Mouse (Mus musculus): ENCODE data around the gene Tnfaip1. TPM values are rescaled to one million over a fixed set of nuclear protein-coding genes. Genes with fewer than 3 reads are reported as not detected.

Gene Tnfaip1
- polyA plus RNA-seq, 1 experiment, result 38.2 TPM

- Histone ChIP-seq H3K9me3 (replicated peaks; ENCODE audit: control insufficient read depth, insufficient read depth, low read length, poor library complexity, severe bottlenecking) (no peaks in the 10 kb centered on the region), H3K4me1 (ENCODE audit: control insufficient read depth, insufficient read depth, low read length) (no peaks in the 10 kb centered on the region), H3K9ac (ENCODE audit: low read depth, poor library complexity, severe bottlenecking) (no peak overlapping the region), H3K27ac (ENCODE audit: insufficient read depth, low read length) (no peak overlapping the region), H3K36me3 (ENCODE audit: control insufficient read depth, insufficient read depth, low read length, poor library complexity, severe bottlenecking) (peaks cover 83% of the 10 kb centered on the region), H3K27me3 (ENCODE audit: control insufficient read depth, insufficient read depth, low read length, poor library complexity, severe bottlenecking) (no peaks in the 10 kb centered on the region), H3K4me3 (ENCODE audit: low read depth, low read length) (no peak overlapping the region)
- TF ChIP-seq POLR2A (IDR thresholded peaks at IDR 0.05; ENCODE audit: insufficient read depth, low read length) (no peak), EP300 (IDR thresholded peaks at IDR 0.05; ENCODE audit: insufficient read depth, low read depth, low read length) (no peak), CTCF (IDR thresholded peaks at IDR 0.05; ENCODE audit: low read depth, low read length) (no peak)
These were observed 11.3 kb downstream of the Tnfaip1 start for GRCm38 (mm10) chr11:78524838-78525237.

- Histone ChIP-seq H3K4me3 (ENCODE audit: low read depth, low read length) (no peak overlapping the region), H3K36me3 (ENCODE audit: control insufficient read depth, insufficient read depth, low read length, poor library complexity, severe bottlenecking) (peaks cover 89% of the 10 kb centered on the region)
- TF ChIP-seq CTCF (IDR thresholded peaks at IDR 0.05; ENCODE audit: low read depth, low read length) (no peak), POLR2A (IDR thresholded peaks at IDR 0.05; ENCODE audit: insufficient read depth, low read length) (no peak), EP300 (IDR thresholded peaks at IDR 0.05; ENCODE audit: insufficient read depth, low read depth, low read length) (no peak)
These were observed 12.7 kb downstream of the Tnfaip1 start for GRCm38 (mm10) chr11:78523241-78523955.

DNA sequence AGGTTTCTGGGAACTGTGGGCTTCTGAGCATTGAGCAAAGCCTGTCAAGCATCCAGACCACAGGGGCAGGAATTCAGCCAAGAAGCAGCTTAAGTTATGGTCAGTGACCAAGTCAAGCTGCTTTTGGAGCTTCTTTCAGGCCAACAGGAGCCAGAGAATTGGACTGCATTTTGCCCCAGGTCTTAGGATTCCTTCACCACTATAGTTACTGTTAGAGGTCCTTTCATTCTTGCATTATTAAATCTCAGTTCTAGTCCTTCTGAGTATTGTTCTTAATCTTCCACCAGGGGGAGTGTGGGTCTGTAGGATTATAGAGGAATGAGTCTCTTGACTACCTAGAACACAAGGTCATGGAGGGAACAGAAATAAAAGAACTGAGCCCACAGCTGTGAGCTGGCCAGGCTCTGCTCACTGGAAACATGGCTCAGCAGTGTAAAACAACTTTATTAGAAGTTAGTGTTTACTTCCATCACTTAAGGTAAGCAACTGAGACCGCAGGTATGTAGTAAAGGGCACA lies 13.6 kb downstream of the Tnfaip1 start:
- Histone ChIP-seq H3K4me3 (ENCODE audit: low read depth, low read length) (no peak overlapping the region), H3K9ac (ENCODE audit: low read depth, poor library complexity, severe bottlenecking) (no peak overlapping the region), H3K36me3 (ENCODE audit: control insufficient read depth, insufficient read depth, low read length, poor library complexity, severe bottlenecking) (peaks cover 88% of the 10 kb centered on the region), H3K4me1 (ENCODE audit: control insufficient read depth, insufficient read depth, low read length) (no peaks in the 10 kb centered on the region), H3K27ac (ENCODE audit: insufficient read depth, low read length) (no peak overlapping the region), H3K27me3 (ENCODE audit: control insufficient read depth, insufficient read depth, low read length, poor library complexity, severe bottlenecking) (no peaks in the 10 kb centered on the region), H3K9me3 (replicated peaks; ENCODE audit: control insufficient read depth, insufficient read depth, low read length, poor library complexity, severe bottlenecking) (no peaks in the 10 kb centered on the region)
- TF ChIP-seq CTCF (IDR thresholded peaks at IDR 0.05; ENCODE audit: low read depth, low read length) (no peak), EP300 (IDR thresholded peaks at IDR 0.05; ENCODE audit: insufficient read depth, low read depth, low read length) (no peak), POLR2A (IDR thresholded peaks at IDR 0.05; ENCODE audit: insufficient read depth, low read length) (no peak)

More at GRCm38 (mm10) chr11:78523241-78523955, 12.7 kb downstream of the Tnfaip1 start:
- no peaks in the 10 kb centered on the region for H3K9me3 ChIP-seq (replicated peaks; ENCODE audit: control insufficient read depth, insufficient read depth, low read length, poor library complexity, severe bottlenecking)
- no peak overlapping the region for H3K27ac ChIP-seq (ENCODE audit: insufficient read depth, low read length)
- H3K27me3 ChIP-seq (ENCODE audit: control insufficient read depth, insufficient read depth, low read length, poor library complexity, severe bottlenecking), result no peaks in the 10 kb centered on the region
- H3K9ac ChIP-seq (ENCODE audit: low read depth, poor library complexity, severe bottlenecking), result no peak overlapping the region
- no peaks in the 10 kb centered on the region for H3K4me1 ChIP-seq (ENCODE audit: control insufficient read depth, insufficient read depth, low read length)

DNA sequence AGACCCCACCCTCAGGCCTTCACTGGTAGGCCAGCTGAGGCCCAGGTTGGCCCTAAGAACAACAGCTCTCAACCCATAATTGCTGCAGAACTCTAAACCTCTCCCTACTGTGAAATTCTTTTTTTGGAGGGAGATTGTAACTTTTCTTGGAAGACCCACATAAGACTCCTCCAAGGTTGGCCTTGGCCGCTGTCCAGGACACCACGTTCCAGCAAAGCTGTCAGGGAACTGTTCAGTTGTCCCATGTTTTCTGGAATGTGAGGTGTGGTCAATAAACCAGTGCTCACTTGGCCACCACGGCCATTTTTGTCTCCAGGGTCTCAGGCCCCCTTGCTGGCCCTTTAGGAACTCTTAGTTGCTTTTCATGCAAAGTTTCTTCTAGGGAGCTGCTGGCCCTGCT lies 14.3 kb downstream of the Tnfaip1 start:
- H3K36me3 ChIP-seq (ENCODE audit: control insufficient read depth, insufficient read depth, low read length, poor library complexity, severe bottlenecking), result peaks cover 82% of the 10 kb centered on the region
- H3K27me3 ChIP-seq (ENCODE audit: control insufficient read depth, insufficient read depth, low read length, poor library complexity, severe bottlenecking), result no peaks in the 10 kb centered on the region
- H3K9me3 ChIP-seq (replicated peaks; ENCODE audit: control insufficient read depth, insufficient read depth, low read length, poor library complexity, severe bottlenecking), result no peaks in the 10 kb centered on the region
- H3K27ac ChIP-seq (ENCODE audit: insufficient read depth, low read length), result no peak overlapping the region
- no peak overlapping the region for H3K4me3 ChIP-seq (ENCODE audit: low read depth, low read length)
- no peak overlapping the region for H3K9ac ChIP-seq (ENCODE audit: low read depth, poor library complexity, severe bottlenecking)
- H3K4me1 ChIP-seq (ENCODE audit: control insufficient read depth, insufficient read depth, low read length), result no peaks in the 10 kb centered on the region
- TF ChIP-seq CTCF (IDR thresholded peaks at IDR 0.05; ENCODE audit: low read depth, low read length) (no peak), POLR2A (IDR thresholded peaks at IDR 0.05; ENCODE audit: insufficient read depth, low read length) (no peak), EP300 (IDR thresholded peaks at IDR 0.05; ENCODE audit: insufficient read depth, low read depth, low read length) (no peak)

- H3K27ac ChIP-seq (ENCODE audit: insufficient read depth, low read length), result 0 out of 2 replicates have a peak overlapping the region, but pooled peaks have one; percentile 18
- no peak overlapping the region for H3K9ac ChIP-seq (ENCODE audit: low read depth, poor library complexity, severe bottlenecking)
- no peaks in the 10 kb centered on the region for H3K27me3 ChIP-seq (ENCODE audit: control insufficient read depth, insufficient read depth, low read length, poor library complexity, severe bottlenecking)
- peaks cover 80% of the 10 kb centered on the region for H3K36me3 ChIP-seq (ENCODE audit: control insufficient read depth, insufficient read depth, low read length, poor library complexity, severe bottlenecking)
- TF ChIP-seq CTCF (IDR thresholded peaks at IDR 0.05; ENCODE audit: low read depth, low read length) (no peak), EP300 (IDR thresholded peaks at IDR 0.05; ENCODE audit: insufficient read depth, low read depth, low read length) (no peak), POLR2A (IDR thresholded peaks at IDR 0.05; ENCODE audit: insufficient read depth, low read length) (no peak)
- H3K4me3 ChIP-seq (ENCODE audit: low read depth, low read length), result no peak overlapping the region
- no peaks in the 10 kb centered on the region for H3K9me3 ChIP-seq (replicated peaks; ENCODE audit: control insufficient read depth, insufficient read depth, low read length, poor library complexity, severe bottlenecking)
- no peaks in the 10 kb centered on the region for H3K4me1 ChIP-seq (ENCODE audit: control insufficient read depth, insufficient read depth, low read length)
These were observed 17.2 kb downstream of the Tnfaip1 start for GRCm38 (mm10) chr11:78518931-78519330.

Measured in ES-Bruce4 (cell line).